Mouse (Mus musculus): ENCODE results near the gene Wnk1. TPM values are rescaled to one million over a fixed set of nuclear protein-coding genes. Genes with fewer than 3 reads are reported as not detected.

Gene Wnk1
- 111 TPM for polyA plus RNA-seq (2017; shearing (Covaris generic))

GRCm38 (mm10) chr6:120038366-120039255 lies at the start of gene Wnk1:
TSS of gene Wnk1 (minus strand) at chr6:120038672.

GRCm38 (mm10) chr6:119902204-119903080 lies 136.0 kb downstream of the Wnk1 start, which contains the start of gene Rad52:
TSS of gene Rad52 (plus strand) at chr6:119902698.

Other genes starting within 250 kb of the Wnk1 start
- 7.3 TPM for gene Erc1, start 190.5 kb downstream of the Wnk1 start, polyA plus RNA-seq (2017; shearing (Covaris generic))
- gene Rad52, start 136.0 kb downstream of the Wnk1 start, polyA plus RNA-seq (2017; shearing (Covaris generic)): 24.2 TPM
- gene Ninj2, start 54.7 kb upstream of the Wnk1 start, polyA plus RNA-seq (2017; shearing (Covaris generic)): 1.4 TPM

Data from effector memory CD4-positive, alpha-beta T cell, adult 7 months (primary cell).